Mouse (Mus musculus) CD4-positive naive resting alpha-beta T cell, adult 76 days (primary cell): ENCODE measurements around the gene Arnt. TPM values are rescaled to one million over a fixed set of nuclear protein-coding genes. Genes with fewer than 3 reads are reported as not detected.

Experiments
- total RNA-seq: library from RNA; stranded (reverse); gene quantifications from one replicate; pipeline ENCODE4 v1.2.4, GENCODE M21; 2023

The Arnt gene
- total RNA-seq = 95.5 TPM

DNA sequence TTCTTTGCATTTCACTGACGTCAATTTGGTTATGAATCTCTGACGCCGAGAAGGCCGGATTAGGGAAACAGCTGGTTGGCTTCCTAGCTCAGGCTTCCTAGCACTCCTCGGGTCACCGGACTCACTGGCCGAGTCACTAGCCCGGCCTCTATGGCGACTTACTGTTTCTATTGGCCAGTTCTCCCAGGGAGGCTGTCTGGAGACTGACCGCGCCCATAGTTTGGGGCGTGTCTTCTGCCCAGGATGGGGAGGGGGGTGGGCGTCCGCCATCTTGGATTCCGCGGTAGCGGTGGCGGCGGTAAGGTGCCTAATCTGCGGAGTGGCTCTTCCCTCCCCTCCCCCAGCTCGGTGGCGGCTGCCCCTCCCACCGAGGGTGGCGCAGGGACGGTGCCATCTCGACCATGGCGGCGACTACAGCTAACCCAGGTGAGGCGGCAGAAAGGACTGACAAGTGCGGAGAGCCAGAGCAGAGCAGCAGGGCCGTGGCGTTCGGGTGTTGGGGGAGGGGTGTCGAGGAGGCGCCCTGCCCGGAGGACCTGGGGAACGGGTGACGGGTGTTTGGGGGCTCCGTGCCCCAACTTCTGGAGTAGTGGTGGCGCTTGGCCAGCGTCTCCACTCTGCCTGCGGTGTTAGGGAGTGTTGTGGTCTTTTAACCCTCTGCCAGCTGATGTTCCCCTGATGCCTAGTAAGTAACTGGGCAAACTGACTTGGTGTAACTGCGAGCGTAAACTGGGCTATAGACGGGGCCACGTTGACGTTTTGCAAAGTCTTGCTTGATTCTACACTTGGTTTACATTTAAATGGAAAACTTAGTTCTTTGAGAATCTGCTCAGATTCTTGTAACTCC lies at the start of gene Arnt:
Gene Arnt, plus strand, starts transcription at position 253 of the 847 bp plus-strand sequence.

DNA sequence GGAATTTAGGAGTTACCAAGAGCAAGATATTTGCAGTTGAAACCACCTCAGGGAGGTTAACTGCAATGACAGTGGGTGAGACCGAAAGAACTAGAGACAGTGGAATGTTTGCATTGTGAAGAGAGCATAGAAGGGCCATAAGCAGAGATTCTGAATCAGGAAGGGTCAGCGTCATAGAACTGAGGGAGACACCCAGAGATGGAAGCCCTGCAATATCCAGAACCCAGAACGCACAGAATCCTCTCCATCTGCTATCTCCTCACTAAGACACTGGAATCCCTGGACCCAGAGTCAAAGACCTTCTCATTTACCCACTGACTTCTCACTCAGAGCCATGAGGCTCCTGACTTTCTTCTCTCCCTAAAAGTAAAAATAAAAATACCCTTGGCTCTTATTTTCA lies 31.4 kb upstream of the Arnt start, which contains the start of gene 4930558C23Rik:
Gene 4930558C23Rik, minus strand, starts transcription at position 101 of the 400 bp plus-strand sequence.

DNA sequence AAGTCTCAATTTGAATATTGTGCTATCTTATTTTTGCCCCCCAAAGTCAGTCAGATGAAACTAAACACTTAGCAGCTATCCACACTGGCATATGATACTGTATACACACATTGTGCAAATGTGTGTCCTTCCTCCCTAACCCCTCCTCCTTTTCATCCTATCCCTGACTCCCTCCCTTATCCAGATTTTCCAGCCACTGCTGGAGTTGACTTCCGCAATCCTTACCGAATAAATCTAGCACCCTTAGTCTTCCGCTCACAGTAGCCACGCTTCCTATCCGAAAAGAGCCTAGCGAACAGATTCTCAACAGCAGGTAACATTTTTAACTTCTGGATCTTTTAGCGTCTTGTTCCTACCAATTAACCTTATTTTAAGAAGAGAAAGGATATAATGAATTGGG lies 64.8 kb downstream of the Arnt start, which contains the start of gene Ctsk:
Gene Ctsk, plus strand, starts transcription at position 233 of the 400 bp plus-strand sequence.

DNA sequence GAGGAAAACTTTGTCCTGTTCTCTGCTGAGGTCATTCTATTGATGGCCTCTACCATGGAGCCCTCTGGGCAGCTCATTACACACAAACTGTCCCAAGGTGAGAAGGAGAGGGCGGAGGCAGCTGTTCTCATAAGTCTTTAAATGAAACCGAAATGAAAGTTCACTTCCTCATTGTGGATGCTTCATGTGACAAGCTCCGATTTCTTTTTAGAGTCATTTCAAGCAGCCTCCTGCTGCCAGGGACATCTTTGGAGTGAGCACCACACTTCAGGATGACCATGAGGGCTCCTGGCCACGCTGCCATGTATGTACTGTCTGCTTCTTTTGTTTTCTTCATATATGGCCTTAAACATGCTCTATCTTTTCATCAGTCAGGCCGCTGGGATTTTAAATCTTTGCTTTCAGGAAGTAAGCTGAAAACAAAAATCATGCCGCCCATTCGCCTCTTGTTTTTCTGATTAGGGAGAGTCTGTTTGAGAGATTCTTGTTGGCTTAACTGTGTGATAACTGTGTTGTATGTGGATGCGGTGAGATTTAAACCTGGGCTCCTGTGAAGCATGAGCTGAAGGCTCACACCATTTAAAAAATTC lies 92.5 kb downstream of the Arnt start, which contains the start of gene Ctss:
Gene Ctss, plus strand, starts transcription at position 165 of the 590 bp plus-strand sequence.

Other genes starting within 250 kb of the Arnt start
- gene Gabpb2, start 216.5 kb upstream of the Arnt start, total RNA-seq = 71.0 TPM
- 203 TPM for gene Cdc42se1, start 205.7 kb upstream of the Arnt start, total RNA-seq
- gene Mllt11, start 202.2 kb upstream of the Arnt start, total RNA-seq = 4.5 TPM
- 0.29 TPM for gene Gm128, start 192.8 kb upstream of the Arnt start, total RNA-seq
- gene Bnipl, start 183.2 kb upstream of the Arnt start, total RNA-seq = not detected
- 16.7 TPM for gene Mindy1, start 153.0 kb upstream of the Arnt start, total RNA-seq
- gene Prune1, start 152.3 kb upstream of the Arnt start, total RNA-seq = 5.7 TPM
- gene Anxa9, start 127.2 kb upstream of the Arnt start, total RNA-seq = 0.29 TPM
- 101 TPM for gene Cers2, start 119.6 kb upstream of the Arnt start, total RNA-seq
- gene Setdb1, start 77.2 kb upstream of the Arnt start, total RNA-seq = 30.0 TPM
- not detected for gene 4930558C23Rik, start 31.5 kb upstream of the Arnt start, total RNA-seq
- 0.62 TPM for gene Ctsk, start 64.9 kb downstream of the Arnt start, total RNA-seq
- 119 TPM for gene Ctss, start 92.4 kb downstream of the Arnt start, total RNA-seq
- not detected for gene Hormad1, start 125.3 kb downstream of the Arnt start, total RNA-seq
- 16.2 TPM for gene Golph3l, start 154.5 kb downstream of the Arnt start, total RNA-seq
- gene Ensa, start 190.6 kb downstream of the Arnt start, total RNA-seq = 118 TPM
- 323 TPM for gene Mcl1, start 224.4 kb downstream of the Arnt start, total RNA-seq